Mouse (Mus musculus) limb, embryonic 12.5 days (tissue): ENCODE measurements around the gene Tmie. TPM values are rescaled to one million over a fixed set of nuclear protein-coding genes. Genes with fewer than 3 reads are reported as not detected.
A peak's percentile ranks its signal among the peaks of the same experiment; 100 is the strongest.
"Not testable (repeated sequence)": the region's sequence is repeated elsewhere in the genome, so short reads cannot be mapped to it uniquely, and the experiment has no call there.

Experiments
- ATAC-seq: fragments of 200-750 bp; cut with Nextera tagmentation; 2 replicates; pipeline ENCODE4 v1.8.0; 2017; ENCODE audit warnings: low read depth, moderate TSS enrichment; ENCODE audit not compliant: insufficient number of reproducible peaks, insufficient read depth, low FRiP score, low TSS enrichment
- H3K27ac ChIP-seq: fragments of 300-500 bp; sonication (generic); 2 replicates; pipeline ENCODE4 v1.5.1; 2016; ENCODE audit warnings: mild to moderate bottlenecking, moderate library complexity
- H3K27me3 ChIP-seq: fragments of 300-500 bp; sonication (generic); 2 replicates; pipeline ENCODE4 v1.6.1; 2016; ENCODE audit warnings: mild to moderate bottlenecking, moderate library complexity
- H3K36me3 ChIP-seq: fragments of 300-500 bp; sonication (generic); 2 replicates; pipeline ENCODE4 v1.6.1; 2016; ENCODE audit warnings: mild to moderate bottlenecking, moderate library complexity
- H3K4me1 ChIP-seq: fragments of 300-500 bp; sonication (generic); replicated peaks from 2 replicates; pipeline ENCODE4 v1.6.1; 2016
- H3K4me2 ChIP-seq: fragments of 300-500 bp; sonication (generic); 2 replicates; pipeline ENCODE4 v1.6.1; 2016; ENCODE audit warnings: mild to moderate bottlenecking, moderate library complexity
- H3K4me3 ChIP-seq: fragments of 300-500 bp; sonication (generic); replicated peaks from 2 replicates; pipeline ENCODE4 v1.5.1; 2016; ENCODE audit warnings: mild to moderate bottlenecking
- H3K9ac ChIP-seq: fragments of 300-500 bp; sonication (generic); replicated peaks from 2 replicates; pipeline ENCODE4 v1.6.1; 2016; ENCODE audit warnings: mild to moderate bottlenecking, moderate library complexity
- H3K9me3 ChIP-seq: fragments of 300-500 bp; sonication (generic); 2 replicates; pipeline ENCODE4 v1.6.1; 2016; ENCODE audit warnings: mild to moderate bottlenecking, moderate library complexity
- WGBS: fragments of 180-500 bp; shearing (Covaris S2); methylation state at CpG from one replicate; pipeline ENCODE4 v1.1.7; 2016; 5-methylcytosine and 5-hydroxymethylcytosine counted together
- microRNA-seq: library from miRNA; unstranded; fragments of <30 nt; microRNA quantifications from one replicate; pipeline ENCODE4, GENCODE M21; 2017
- polyA plus RNA-seq: library from polyadenylated mRNA; unstranded; fragments of >200 nt; fragmentation: Nextera tagmentation; extraction: Ambion mirVana; gene quantifications from 2 replicates; pipeline ENCODE4 v1.2.1, GENCODE M21; 2016

The Tmie gene
- polyA plus RNA-seq, 1 experiment from 2014 or later, result 0.87 TPM

DNA sequence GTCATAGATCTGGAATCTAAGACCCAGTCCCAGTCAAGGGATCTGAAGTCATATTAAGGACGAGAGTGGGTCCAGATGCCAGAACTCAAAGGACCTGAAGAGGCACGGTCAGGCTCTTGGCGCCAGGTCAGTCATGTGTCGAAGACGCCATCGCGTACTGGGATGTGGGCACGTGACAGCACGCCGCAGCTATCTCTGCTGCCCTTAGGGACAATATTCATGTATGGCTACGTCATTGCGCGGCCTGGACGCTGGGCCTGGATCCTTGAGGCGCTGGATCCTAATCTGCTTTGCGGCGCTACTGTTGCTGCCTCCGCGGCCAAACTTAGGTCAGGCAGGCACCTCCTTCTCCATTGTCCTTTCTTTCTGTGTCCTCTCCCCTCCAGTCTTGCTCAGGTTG, 45.5 kb downstream of the Tmie start, which contains the start of gene Prss45:
Gene Prss45, plus strand, starts transcription at position 178 of the 400 bp plus-strand sequence.
- Histone ChIP-seq H3K4me1 (peaks cover 7% of the 10 kb centered on the region), H3K27ac (no peak within 1 kb of the TSS), H3K4me2 (peak within 1 kb of the TSS; percentile 11; the same call in 1 of the 2 replicates), H3K36me3 (no peaks in the 10 kb centered on the region), H3K4me3 (no peak within 1 kb of the TSS), H3K27me3 (no peaks in the 10 kb centered on the region), H3K9me3 (no peaks in the 10 kb centered on the region), H3K9ac (no peak within 1 kb of the TSS)
- ATAC-seq, result no peak
- WGBS, result 78% methylated on average over 19 of the region's 19 CpGs

DNA sequence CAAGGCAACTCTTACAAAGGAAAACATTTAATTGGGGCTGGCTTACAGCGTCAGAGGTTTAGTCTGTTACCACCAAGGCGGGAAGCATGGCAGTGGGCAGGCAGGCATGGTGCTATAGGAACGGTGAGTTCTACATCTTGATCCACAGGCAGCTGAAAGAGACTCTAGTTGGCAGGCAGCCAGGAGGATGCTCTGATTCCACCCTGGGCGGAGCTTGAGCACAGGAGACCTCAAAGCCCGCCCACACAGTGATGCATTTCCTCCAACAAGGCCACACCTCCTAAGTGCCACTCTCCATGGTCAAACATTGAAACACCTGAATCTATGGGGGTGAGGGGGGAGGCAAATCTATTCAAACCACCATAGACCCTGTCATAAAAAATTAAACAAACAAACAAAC, 46.9 kb downstream of the Tmie start:
- ATAC-seq, result no peak
- Histone ChIP-seq H3K4me3 (no peak overlapping the region), H3K9ac (no peak overlapping the region), H3K4me1 (peaks cover 7% of the 10 kb centered on the region), H3K9me3 (no peaks in the 10 kb centered on the region), H3K27ac (no peak overlapping the region), H3K27me3 (0 out of 2 replicates have a peak, but pooled peaks cover 11% of the 10 kb centered on the region), H3K4me2 (no peak overlapping the region), H3K36me3 (no peaks in the 10 kb centered on the region)
- WGBS, result 85% methylated on average over 5 of the region's 5 CpGs

DNA sequence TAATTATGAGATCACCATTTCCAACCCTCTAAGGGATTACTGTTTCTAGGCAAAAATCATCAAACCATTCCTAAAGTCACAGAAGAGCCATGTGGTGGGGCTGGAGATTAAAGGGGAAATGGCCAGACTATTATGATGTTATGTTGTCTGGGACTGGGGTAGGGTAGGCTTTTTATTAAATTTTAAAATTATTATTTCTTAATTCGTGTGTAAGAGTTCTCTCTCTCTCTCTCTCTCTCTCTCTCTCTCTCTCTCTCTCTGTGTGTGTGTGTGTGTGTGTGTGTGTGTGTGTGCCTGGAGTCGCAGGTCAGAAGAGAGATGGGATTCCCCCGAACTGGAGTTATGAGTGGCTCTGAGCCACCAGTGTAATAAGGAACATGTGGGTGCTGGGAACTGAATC, 53.5 kb downstream of the Tmie start, which contains the start of gene Prss43:
Gene Prss43, plus strand, starts transcription at position 301 of the 400 bp plus-strand sequence.
- Histone ChIP-seq H3K27ac (no peak within 1 kb of the TSS), H3K9me3 (no peaks in the 10 kb centered on the region), H3K27me3 (peaks cover 11% of the 10 kb centered on the region; the same call in 1 of the 2 replicates), H3K36me3 (no peaks in the 10 kb centered on the region), H3K9ac (no peak within 1 kb of the TSS), H3K4me1 (peaks cover 8% of the 10 kb centered on the region; the same call in 1 of the 2 replicates), H3K4me2 (no peak within 1 kb of the TSS), H3K4me3 (no peak within 1 kb of the TSS)
- ATAC-seq, result no peak
- WGBS, result 74% methylated on average over 3 of the region's 3 CpGs

DNA sequence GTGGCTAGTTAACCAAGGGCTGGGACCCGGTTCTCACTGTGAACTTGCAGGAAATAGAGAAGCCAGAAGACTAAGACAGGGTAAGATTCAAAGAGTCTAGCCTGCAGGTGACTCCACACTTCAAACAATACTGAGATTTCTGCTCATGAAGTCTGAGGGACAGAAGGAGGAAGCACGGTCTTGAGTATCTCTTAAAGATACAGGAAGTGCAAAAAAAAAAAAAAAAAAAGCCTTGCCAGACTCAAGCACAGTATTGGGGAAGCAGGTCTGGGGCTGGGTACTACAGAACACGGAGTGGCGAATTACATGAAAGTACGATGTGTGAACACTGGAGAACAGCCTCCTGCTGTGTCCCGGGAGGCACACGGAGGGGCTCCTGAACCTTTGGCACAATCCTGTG, 54.1 kb downstream of the Tmie start:
- no peak overlapping the region for H3K9ac ChIP-seq

DNA sequence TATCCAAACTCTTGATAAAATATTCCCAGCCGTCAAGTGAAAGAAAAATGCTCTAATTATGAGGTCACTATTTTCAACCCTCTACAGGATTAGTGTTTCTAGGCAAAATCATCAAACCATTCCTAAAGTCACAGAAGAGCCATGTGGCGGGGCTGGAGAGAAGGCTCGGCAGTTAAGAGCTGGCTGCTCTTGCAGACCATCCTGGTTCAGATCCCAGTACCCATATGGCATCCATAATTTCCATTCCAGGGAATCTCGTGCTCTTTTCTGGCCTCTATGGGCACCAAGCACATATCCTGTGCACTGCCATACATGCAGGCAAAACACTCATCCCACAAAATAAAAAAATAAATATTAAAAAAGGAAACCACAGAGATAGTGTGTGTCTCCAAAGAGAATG, 54.5 kb downstream of the Tmie start:
- Histone ChIP-seq H3K27me3 (peaks cover 11% of the 10 kb centered on the region; the same call in 1 of the 2 replicates), H3K9ac (no peak overlapping the region), H3K4me2 (no peak overlapping the region), H3K4me1 (peaks cover 8% of the 10 kb centered on the region; the same call in 1 of the 2 replicates), H3K36me3 (no peaks in the 10 kb centered on the region), H3K4me3 (no peak overlapping the region), H3K9me3 (no peaks in the 10 kb centered on the region), H3K27ac (no peak overlapping the region)
- ATAC-seq, result no peak
- WGBS, result 65% methylated on average over 4 of the region's 4 CpGs

More for the DNA sequence above, 54.1 kb downstream of the Tmie start:
- H3K27ac ChIP-seq, result no peak overlapping the region
- no peaks in the 10 kb centered on the region for H3K36me3 ChIP-seq
- no peak overlapping the region for H3K4me2 ChIP-seq
- H3K4me1 ChIP-seq, result peaks cover 8% of the 10 kb centered on the region; the same call in 1 of the 2 replicates
- no peaks in the 10 kb centered on the region for H3K9me3 ChIP-seq
- WGBS, result 84% methylated on average over 7 of the region's 7 CpGs
- no peak for ATAC-seq
- H3K27me3 ChIP-seq, result peaks cover 11% of the 10 kb centered on the region; the same call in 1 of the 2 replicates
- H3K4me3 ChIP-seq, result no peak overlapping the region

DNA sequence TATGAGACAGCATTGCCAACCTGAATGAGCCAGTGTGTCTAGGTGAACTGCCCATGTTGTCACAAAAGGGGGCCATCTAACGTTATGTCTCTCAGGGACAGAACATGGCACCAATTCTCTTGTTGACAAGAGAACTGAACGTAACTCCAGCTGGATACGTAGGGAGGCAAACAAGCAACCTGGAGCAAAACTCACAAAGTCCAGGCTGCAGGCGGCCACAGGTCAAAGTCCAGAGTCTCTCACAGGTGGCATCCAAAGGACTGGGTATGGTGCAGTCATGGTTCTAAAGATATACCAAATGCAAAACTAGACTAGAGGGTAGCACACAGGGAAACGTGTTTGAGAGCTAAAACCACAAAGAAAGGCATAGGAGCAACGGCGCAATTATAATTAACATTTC, 58.5 kb downstream of the Tmie start:
- no peaks in the 10 kb centered on the region for H3K27me3 ChIP-seq
- no peaks in the 10 kb centered on the region for H3K9me3 ChIP-seq
- H3K27ac ChIP-seq, result no peak overlapping the region
- H3K4me2 ChIP-seq, result no peak overlapping the region
- ATAC-seq, result no peak
- no peaks in the 10 kb centered on the region for H3K36me3 ChIP-seq
- no peak overlapping the region for H3K4me3 ChIP-seq
- H3K9ac ChIP-seq, result no peak overlapping the region
- 88% methylated on average over 7 of the region's 7 CpGs for WGBS
- peaks cover 8% of the 10 kb centered on the region; the same call in 1 of the 2 replicates for H3K4me1 ChIP-seq

DNA sequence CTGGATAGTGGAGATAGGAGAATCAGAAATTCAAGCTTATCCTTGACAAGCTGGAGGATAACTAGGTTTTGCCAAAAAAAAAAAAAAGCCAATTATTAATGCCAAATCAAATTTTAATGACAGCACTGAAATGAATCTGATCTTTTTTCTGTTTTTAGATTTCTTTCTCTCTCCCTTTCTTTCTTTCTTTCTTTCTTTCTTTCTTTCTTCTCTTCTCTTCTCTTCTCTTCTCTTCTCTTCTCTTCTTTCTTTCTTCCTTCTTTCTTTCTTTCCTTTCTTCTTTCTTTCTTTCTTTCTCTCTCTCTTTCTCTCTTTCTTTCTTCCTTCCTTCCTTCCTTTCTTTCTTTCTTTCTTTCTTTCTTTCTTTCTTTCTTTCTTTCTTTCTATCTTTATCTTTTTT, 59.4 kb downstream of the Tmie start:
- not testable (repeated sequence) for ATAC-seq, H3K9me3 ChIP-seq, H3K27me3 ChIP-seq, H3K9ac ChIP-seq, H3K4me1 ChIP-seq, H3K4me2 ChIP-seq, H3K36me3 ChIP-seq, H3K27ac ChIP-seq, H3K4me3 ChIP-seq

Small RNA genes within 50 kb of the gene (microRNA-seq; reads per million reads assigned to microRNA genes)
- gene Gm24269, result not detected

Other genes with a start within 250 kb of the Tmie start
- gene Nbeal2, start 226.0 kb downstream of the Tmie start, polyA plus RNA-seq, result 1.1 and 1.6 TPM in 2 replicates
- gene Ccdc12, start 223.6 kb downstream of the Tmie start, polyA plus RNA-seq, result 126 and 133 TPM in 2 replicates
- gene Myl3, start 138.3 kb downstream of the Tmie start, polyA plus RNA-seq, result 1.6 and 2.6 TPM in 2 replicates
- 76.6 and 81.8 TPM in 2 replicates for gene Pth1r, start 133.0 kb downstream of the Tmie start, polyA plus RNA-seq
- not detected in 2 replicates for gene Prss42, start 81.9 kb downstream of the Tmie start, polyA plus RNA-seq
- not detected in 2 replicates for gene Prss44, start 66.1 kb downstream of the Tmie start, polyA plus RNA-seq
- not detected in 2 replicates for gene Prss43, start 53.4 kb downstream of the Tmie start, polyA plus RNA-seq
- gene Prss45, start 45.5 kb downstream of the Tmie start, polyA plus RNA-seq, result not detected in 2 replicates
- gene Prss46, start 35.6 kb downstream of the Tmie start, polyA plus RNA-seq, result not detected in 2 replicates
- gene Prss50, start 22.1 kb downstream of the Tmie start, polyA plus RNA-seq, result 0.65 and 0.72 TPM in 2 replicates
- gene Als2cl, start 243 bp downstream of the Tmie start, polyA plus RNA-seq, result 1.6 and 2.9 TPM in 2 replicates
- not detected in 2 replicates for gene Fam240a, start 36.7 kb upstream of the Tmie start, polyA plus RNA-seq
- gene Tdgf1, start 66.0 kb upstream of the Tmie start, polyA plus RNA-seq, result not detected in 2 replicates
- gene Lrrc2, start 71.4 kb upstream of the Tmie start, polyA plus RNA-seq, result 0.05 and 0.31 TPM in 2 replicates
- not detected in 2 replicates for gene Rtp3, start 110.5 kb upstream of the Tmie start, polyA plus RNA-seq
- 0.45 and 0.84 TPM in 2 replicates for gene Ltf, start 139.2 kb upstream of the Tmie start, polyA plus RNA-seq
- gene Ccrl2, start 177.4 kb upstream of the Tmie start, polyA plus RNA-seq, result 0.49 and 0.92 TPM in 2 replicates
- 45.0 and 45.9 TPM in 2 replicates for gene Lrrfip2, start 237.5 kb upstream of the Tmie start, polyA plus RNA-seq